Mouse (Mus musculus): ENCODE results near the gene Psmb4. TPM values are rescaled to one million over a fixed set of nuclear protein-coding genes. Genes with fewer than 3 reads are reported as not detected.

The Psmb4 gene
- polyA plus RNA-seq, 1 experiment = 16.8 TPM

- TF ChIP-seq GATA1 (IDR thresholded peaks at IDR 0.05; ENCODE audit: low read length) (no peak), TAL1 (IDR thresholded peaks at IDR 0.05; ENCODE audit: low read length) (no peak)
- no peaks in the 10 kb centered on the region for H3K27me3 ChIP-seq (ENCODE audit: control insufficient read depth)
- H3K9me3 ChIP-seq (ENCODE audit: control insufficient read depth, low read length) = no peaks in the 10 kb centered on the region
- H3K4me1 ChIP-seq (ENCODE audit: control insufficient read depth) = peaks cover 9% of the 10 kb centered on the region
- H3K36me3 ChIP-seq (ENCODE audit: control insufficient read depth) = peaks cover 5% of the 10 kb centered on the region
- no peak overlapping the region for H3K4me3 ChIP-seq (replicated peaks)
Observed at GRCm38 (mm10) chr3:94849338-94849737, 37.4 kb downstream of the Psmb4 start.

GRCm38 (mm10) chr3:94847382-94847781, 39.4 kb downstream of the Psmb4 start:
- Histone ChIP-seq H3K36me3 (ENCODE audit: control insufficient read depth) (no peaks in the 10 kb centered on the region; the same call in 1 of the 2 replicates), H3K4me1 (ENCODE audit: control insufficient read depth) (peaks cover 13% of the 10 kb centered on the region), H3K4me3 (replicated peaks) (no peak overlapping the region), H3K9me3 (ENCODE audit: control insufficient read depth, low read length) (no peaks in the 10 kb centered on the region), H3K27me3 (ENCODE audit: control insufficient read depth) (no peaks in the 10 kb centered on the region)
- TF ChIP-seq GATA1 (IDR thresholded peaks at IDR 0.05; ENCODE audit: low read length) (no peak), TAL1 (IDR thresholded peaks at IDR 0.05; ENCODE audit: low read length) (no peak)

GRCm38 (mm10) chr3:94839101-94839500, 47.7 kb downstream of the Psmb4 start:
- Histone ChIP-seq H3K4me1 (ENCODE audit: control insufficient read depth) (peaks cover 29% of the 10 kb centered on the region), H3K27me3 (ENCODE audit: control insufficient read depth) (peaks cover 3% of the 10 kb centered on the region), H3K36me3 (ENCODE audit: control insufficient read depth) (peaks cover 3% of the 10 kb centered on the region), H3K9me3 (ENCODE audit: control insufficient read depth, low read length) (no peaks in the 10 kb centered on the region; the same call in 1 of the 2 replicates), H3K4me3 (replicated peaks) (peak overlapping the region; percentile 87)
- no peak for TF ChIP-seq GATA1 (IDR thresholded peaks at IDR 0.05; ENCODE audit: low read length)
- no peak for TF ChIP-seq TAL1 (IDR thresholded peaks at IDR 0.05; ENCODE audit: low read length)

- peaks cover 3% of the 10 kb centered on the region for H3K36me3 ChIP-seq (ENCODE audit: control insufficient read depth)
- peaks cover 25% of the 10 kb centered on the region for H3K4me1 ChIP-seq (ENCODE audit: control insufficient read depth)
- peak overlapping the region; percentile 87 for H3K4me3 ChIP-seq (replicated peaks)
- H3K9me3 ChIP-seq (ENCODE audit: control insufficient read depth, low read length) = no peaks in the 10 kb centered on the region; the same call in 1 of the 2 replicates
- peaks cover 3% of the 10 kb centered on the region for H3K27me3 ChIP-seq (ENCODE audit: control insufficient read depth)
- no peak for TF ChIP-seq TAL1 (IDR thresholded peaks at IDR 0.05; ENCODE audit: low read length)
- no peak for TF ChIP-seq GATA1 (IDR thresholded peaks at IDR 0.05; ENCODE audit: low read length)
Observed at GRCm38 (mm10) chr3:94838631-94839030, 48.1 kb downstream of the Psmb4 start.

GRCm38 (mm10) chr3:94837959-94838496, 48.7 kb downstream of the Psmb4 start:
- peaks cover 3% of the 10 kb centered on the region for H3K36me3 ChIP-seq (ENCODE audit: control insufficient read depth)
- H3K4me1 ChIP-seq (ENCODE audit: control insufficient read depth) = peaks cover 25% of the 10 kb centered on the region
- H3K9me3 ChIP-seq (ENCODE audit: control insufficient read depth, low read length) = no peaks in the 10 kb centered on the region; the same call in 1 of the 2 replicates
- peak overlapping the region; percentile 87 for H3K4me3 ChIP-seq (replicated peaks)
- no peak for TF ChIP-seq GATA1 (IDR thresholded peaks at IDR 0.05; ENCODE audit: low read length)
- peaks cover 3% of the 10 kb centered on the region for H3K27me3 ChIP-seq (ENCODE audit: control insufficient read depth)

GRCm38 (mm10) chr3:94837183-94837890, 49.4 kb downstream of the Psmb4 start, which contains the start of gene Pogz:
Pogz (plus strand) TSS chr3:94837567.
- Histone ChIP-seq H3K36me3 (ENCODE audit: control insufficient read depth) (peaks cover 3% of the 10 kb centered on the region), H3K27me3 (ENCODE audit: control insufficient read depth) (peaks cover 3% of the 10 kb centered on the region), H3K9me3 (ENCODE audit: control insufficient read depth, low read length) (no peaks in the 10 kb centered on the region; the same call in 1 of the 2 replicates), H3K4me1 (ENCODE audit: control insufficient read depth) (peaks cover 23% of the 10 kb centered on the region), H3K4me3 (replicated peaks) (peak within 1 kb of the TSS; percentile 87)
- no peak for TF ChIP-seq GATA1 (IDR thresholded peaks at IDR 0.05; ENCODE audit: low read length)
- TF ChIP-seq TAL1 (IDR thresholded peaks at IDR 0.05; ENCODE audit: low read length) = no peak

GRCm38 (mm10) chr3:94835396-94835795, 51.4 kb downstream of the Psmb4 start:
- H3K9me3 ChIP-seq (ENCODE audit: control insufficient read depth, low read length) = no peaks in the 10 kb centered on the region; the same call in 1 of the 2 replicates
- TF ChIP-seq TAL1 (IDR thresholded peaks at IDR 0.05; ENCODE audit: low read length) = no peak
- TF ChIP-seq GATA1 (IDR thresholded peaks at IDR 0.05; ENCODE audit: low read length) = no peak
- peaks cover 24% of the 10 kb centered on the region for H3K4me1 ChIP-seq (ENCODE audit: control insufficient read depth)
- H3K36me3 ChIP-seq (ENCODE audit: control insufficient read depth) = peaks cover 3% of the 10 kb centered on the region
- peaks cover 3% of the 10 kb centered on the region for H3K27me3 ChIP-seq (ENCODE audit: control insufficient read depth)
- H3K4me3 ChIP-seq (replicated peaks) = no peak overlapping the region

Other genes with a start within 250 kb of the Psmb4 start
- gene Gm10972, start 243.8 kb downstream of the Psmb4 start, polyA plus RNA-seq (2012) = not detected in 2 replicates
- gene Tuft1, start 228.1 kb downstream of the Psmb4 start, polyA plus RNA-seq (2012) = 0.30 and 0.68 TPM in 2 replicates
- 0.05 TPM in 1 of 2 replicates, not detected in the other for gene Selenbp2, start 193.4 kb downstream of the Psmb4 start, polyA plus RNA-seq (2012)
- gene Cgn, start 100.5 kb downstream of the Psmb4 start, polyA plus RNA-seq (2012) = 0.02 and 0.04 TPM in 2 replicates
- gene Pogz, start 49.4 kb downstream of the Psmb4 start, polyA plus RNA-seq (2012) = 1.3 and 1.7 TPM in 2 replicates
- gene Selenbp1, start 46.1 kb upstream of the Psmb4 start, polyA plus RNA-seq (2012) = 0.64 and 1.1 TPM in 2 replicates
- gene Rfx5, start 67.1 kb upstream of the Psmb4 start, polyA plus RNA-seq (2012) = not detected in 2 replicates
- gene Pi4kb, start 87.8 kb upstream of the Psmb4 start, polyA plus RNA-seq (2012) = 0.48 and 0.91 TPM in 2 replicates
- 0.61 and 0.79 TPM in 2 replicates for gene Zfp687, start 128.5 kb upstream of the Psmb4 start, polyA plus RNA-seq (2012)
- gene Psmd4, start 155.7 kb upstream of the Psmb4 start, polyA plus RNA-seq (2012) = 17.0 and 20.7 TPM in 2 replicates
- gene Pip5k1a, start 220.0 kb upstream of the Psmb4 start, polyA plus RNA-seq (2012) = 1.5 and 2.3 TPM in 2 replicates
- 16.8 and 18.2 TPM in 2 replicates for gene Vps72, start 224.1 kb upstream of the Psmb4 start, polyA plus RNA-seq (2012)
- not detected in 2 replicates for gene Tmod4, start 237.5 kb upstream of the Psmb4 start, polyA plus RNA-seq (2012)
- 0.63 and 0.86 TPM in 2 replicates for gene Scnm1, start 247.1 kb upstream of the Psmb4 start, polyA plus RNA-seq (2012)
- gene Lysmd1, start 247.1 kb upstream of the Psmb4 start, polyA plus RNA-seq (2012) = 0.90 and 1.1 TPM in 2 replicates

Measured in erythroblast, embryonic 14.5 days (primary cell).